Mouse (Mus musculus) testis, adult 2 months (tissue): ENCODE measurements around the gene Slc29a3. TPM values are rescaled to one million over a fixed set of nuclear protein-coding genes. Genes with fewer than 3 reads are reported as not detected.
A peak's percentile ranks its signal among the peaks of the same experiment; 100 is the strongest.
"Not testable (repeated sequence)": the region's sequence is repeated elsewhere in the genome, so short reads cannot be mapped to it uniquely, and the experiment has no call there.

Source experiments
- H3K27ac ChIP-seq: fragments of 200-500 bp; 2 replicates; pipeline ENCODE4 v1.5.1; 2012; ENCODE audit warnings: low read depth, low read length; ENCODE audit not compliant: control insufficient read depth, insufficient read depth
- H3K27me3 ChIP-seq: fragments of 200-500 bp; 2 replicates; pipeline ENCODE4 v1.6.1; 2012; ENCODE audit warnings: mild to moderate bottlenecking, low read length, moderate library complexity; ENCODE audit not compliant: control insufficient read depth, insufficient read depth
- H3K36me3 ChIP-seq: fragments of 200-500 bp; 2 replicates; pipeline ENCODE4 v1.6.1; 2012; ENCODE audit warnings: mild to moderate bottlenecking, low read length; ENCODE audit not compliant: control insufficient read depth, insufficient read depth
- H3K4me1 ChIP-seq: fragments of 200-500 bp; 2 replicates; pipeline ENCODE4 v1.6.1; 2012; ENCODE audit warnings: low read length; ENCODE audit not compliant: control insufficient read depth, insufficient read depth
- H3K4me3 ChIP-seq: fragments of 200-500 bp; 2 replicates; pipeline ENCODE4 v1.5.1; 2012; ENCODE audit warnings: low read depth, mild to moderate bottlenecking, low read length, moderate library complexity, mixed read lengths; ENCODE audit not compliant: control insufficient read depth
- CTCF ChIP-seq: fragments of 200-500 bp; IDR thresholded peaks from 2 replicates; pipeline ENCODE4 v1.5.1; 2012; ENCODE audit warnings: low read depth, mild to moderate bottlenecking, inconsistent platforms, low read length, moderate library complexity; ENCODE audit not compliant: control insufficient read depth, insufficient read depth, insufficient replicate concordance
- POLR2A ChIP-seq: fragments of 200-500 bp; IDR thresholded peaks from 2 replicates; pipeline ENCODE4 v1.6.1; 2012; ENCODE audit warnings: low read depth, mild to moderate bottlenecking, inconsistent platforms, low read length, moderate library complexity; ENCODE audit not compliant: control insufficient read depth
- polyA plus RNA-seq: library from polyadenylated mRNA; depleted of rRNA; stranded (reverse); fragments of >200 nt; gene quantifications from 2 replicates; pipeline ENCODE4 v1.2.3, GENCODE M21; 2012

Gene Slc29a3
- polyA plus RNA-seq, 1 experiment, result 66.3 TPM

- no peaks in the 10 kb centered on the region for H3K36me3 ChIP-seq
- TF ChIP-seq POLR2A, result no peak
- TF ChIP-seq CTCF, result no peak
- no peak overlapping the region for H3K4me3 ChIP-seq
- H3K4me1 ChIP-seq, result no peaks in the 10 kb centered on the region
- no peak overlapping the region for H3K27ac ChIP-seq
- no peaks in the 10 kb centered on the region for H3K27me3 ChIP-seq
Measured at GRCm38 (mm10) chr10:60726896-60727295, 25.7 kb downstream of the Slc29a3 start.

GRCm38 (mm10) chr10:60724496-60724895 lies 28.1 kb downstream of the Slc29a3 start:
- peak overlapping the region; percentile 2 for H3K4me3 ChIP-seq
- TF ChIP-seq POLR2A (no peak), CTCF (no peak)
- no peaks in the 10 kb centered on the region for H3K4me1 ChIP-seq
- H3K27ac ChIP-seq, result no peak overlapping the region
- H3K27me3 ChIP-seq, result no peaks in the 10 kb centered on the region
- no peaks in the 10 kb centered on the region for H3K36me3 ChIP-seq

DNA sequence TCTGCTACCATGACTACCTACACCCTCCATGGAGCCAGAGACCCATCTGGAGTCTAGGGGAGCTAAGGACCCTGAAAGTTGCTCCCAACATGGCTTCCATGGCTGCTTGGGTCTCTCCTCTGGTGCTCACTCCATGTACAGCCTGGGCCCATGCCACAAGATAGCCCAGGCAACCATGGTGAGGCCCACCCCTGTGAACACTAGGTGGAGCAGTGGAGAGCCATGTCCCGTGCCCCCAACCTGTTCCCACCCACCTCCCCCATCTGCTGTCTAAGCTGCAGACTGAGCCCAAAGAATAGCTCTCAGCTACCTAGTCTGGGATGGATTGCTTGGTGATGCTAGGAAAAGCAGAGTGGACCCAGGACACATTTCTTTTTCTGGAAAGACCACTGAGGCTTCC lies 29.2 kb downstream of the Slc29a3 start:
- H3K27me3 ChIP-seq, result no peaks in the 10 kb centered on the region
- no peak overlapping the region for H3K27ac ChIP-seq
- TF ChIP-seq CTCF (no peak), POLR2A (no peak)
- H3K4me1 ChIP-seq, result no peaks in the 10 kb centered on the region
- H3K36me3 ChIP-seq, result no peaks in the 10 kb centered on the region
- H3K4me3 ChIP-seq, result peak overlapping the region; percentile 2

DNA sequence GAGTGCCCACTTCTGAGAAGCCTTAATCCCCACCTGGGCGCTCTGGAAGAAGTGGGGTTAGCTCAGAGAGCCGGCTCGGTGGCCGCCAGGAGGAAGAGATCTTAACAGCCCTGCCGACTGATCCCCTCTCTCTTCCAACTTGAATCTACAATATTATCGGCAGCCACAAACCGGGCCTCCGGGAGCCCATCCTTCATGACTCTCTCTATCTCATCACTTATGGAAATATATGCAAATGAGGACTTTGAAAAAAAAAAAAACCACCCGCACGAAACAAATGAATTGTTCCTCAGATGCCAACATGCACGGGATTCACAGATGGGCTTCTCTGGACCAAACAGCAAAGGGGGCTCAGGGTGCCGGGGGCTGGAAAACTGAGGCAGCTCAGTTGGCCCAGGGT lies 31.0 kb downstream of the Slc29a3 start:
- TF ChIP-seq POLR2A, result no peak
- TF ChIP-seq CTCF, result no peak
- Histone ChIP-seq H3K4me1 (no peaks in the 10 kb centered on the region), H3K27me3 (no peaks in the 10 kb centered on the region), H3K36me3 (no peaks in the 10 kb centered on the region), H3K4me3 (no peak overlapping the region), H3K27ac (no peak overlapping the region)

- no peak overlapping the region; the same call in 1 of the 2 replicates for H3K4me3 ChIP-seq
- no peaks in the 10 kb centered on the region for H3K4me1 ChIP-seq
- H3K27me3 ChIP-seq, result no peaks in the 10 kb centered on the region
- no peaks in the 10 kb centered on the region for H3K36me3 ChIP-seq
- TF ChIP-seq POLR2A (no peak), CTCF (no peak)
- no peak overlapping the region for H3K27ac ChIP-seq
Measured at GRCm38 (mm10) chr10:60720461-60720860, 32.1 kb downstream of the Slc29a3 start.

DNA sequence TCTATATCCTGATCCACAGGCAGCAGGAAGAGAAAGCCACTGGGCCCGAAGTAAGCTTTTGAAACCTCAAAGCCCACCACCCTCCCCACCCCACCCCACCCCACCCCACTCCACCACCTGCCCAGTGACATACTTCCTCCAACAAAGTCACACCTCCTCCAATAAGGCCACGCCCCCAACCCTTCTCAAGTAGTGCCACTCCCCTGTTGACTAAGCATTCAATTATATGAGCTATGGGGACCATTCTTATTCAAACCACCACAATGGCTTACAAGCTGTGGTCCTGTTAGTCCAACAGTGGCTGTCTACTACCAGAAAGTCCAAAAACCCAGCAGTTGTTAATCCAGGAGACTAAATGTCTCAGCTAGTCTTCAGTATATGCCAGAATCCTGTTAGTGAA lies 34.1 kb downstream of the Slc29a3 start:
- Histone ChIP-seq H3K27me3 (no peaks in the 10 kb centered on the region), H3K4me1 (no peaks in the 10 kb centered on the region), H3K4me3 (no peak overlapping the region), H3K27ac (no peak overlapping the region), H3K36me3 (no peaks in the 10 kb centered on the region)
- TF ChIP-seq POLR2A, result no peak

DNA sequence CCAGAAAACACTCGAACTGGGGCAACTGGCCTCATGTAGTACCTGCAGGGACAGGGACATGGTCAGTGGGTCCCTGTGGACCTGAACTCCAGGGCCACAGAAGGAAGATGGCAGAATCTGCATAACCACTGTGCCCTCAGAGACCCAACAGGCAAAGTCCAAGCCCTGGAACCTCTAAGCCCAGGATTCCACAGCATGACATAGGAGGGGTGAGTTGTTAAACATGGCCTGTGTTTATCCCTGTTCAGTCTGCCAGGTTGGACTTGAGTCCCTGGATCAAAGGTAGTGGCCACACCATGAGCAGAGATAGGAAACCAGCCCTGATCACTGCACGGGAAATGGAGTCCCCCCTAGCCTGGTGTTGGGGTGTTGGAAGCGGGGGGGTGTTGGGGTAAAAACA lies 36.1 kb downstream of the Slc29a3 start:
- H3K4me3 ChIP-seq, result no peak overlapping the region
- TF ChIP-seq POLR2A (no peak), CTCF (no peak)

DNA sequence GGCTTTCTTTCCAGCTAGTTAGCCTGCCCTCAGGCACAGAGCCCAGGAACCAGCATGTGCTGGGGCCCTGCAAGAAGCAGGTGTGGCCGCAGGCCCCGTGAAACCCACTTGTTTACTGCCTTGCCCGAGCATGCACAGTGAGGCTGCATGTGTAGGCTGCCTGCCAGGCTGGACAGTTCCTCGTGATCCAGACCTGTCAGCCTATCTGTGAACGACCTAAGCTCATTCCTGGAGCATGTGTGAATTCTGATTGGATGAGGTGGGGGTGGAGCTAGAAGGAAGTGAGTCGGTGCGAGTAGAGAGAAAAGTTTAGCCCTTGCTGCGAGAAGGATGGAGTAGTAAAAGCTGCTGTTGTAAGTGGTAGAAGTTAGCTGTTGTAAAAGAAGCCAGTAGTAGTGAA lies 40.3 kb downstream of the Slc29a3 start:
- not testable (repeated sequence) for H3K36me3 ChIP-seq, H3K27ac ChIP-seq, H3K27me3 ChIP-seq, H3K4me3 ChIP-seq, H3K4me1 ChIP-seq

More for the DNA sequence above, 36.1 kb downstream of the Slc29a3 start:
- Histone ChIP-seq H3K27ac (no peak overlapping the region), H3K4me1 (no peaks in the 10 kb centered on the region), H3K36me3 (no peaks in the 10 kb centered on the region), H3K27me3 (no peaks in the 10 kb centered on the region)
